Mouse (Mus musculus): Measurements from ENCODE around the gene Cux1. TPM values are rescaled to one million over a fixed set of nuclear protein-coding genes. Genes with fewer than 3 reads are reported as not detected.
A peak's percentile ranks its signal among the peaks of the same experiment; 100 is the strongest.
"Not testable (repeated sequence)": the region's sequence is repeated elsewhere in the genome, so short reads cannot be mapped to it uniquely, and the experiment has no call there.

The Cux1 gene
- total RNA-seq, 2 experiments from 2014 or later: 97.4 to 110 TPM

- DNase-seq: no peak
These were observed 320.8 kb downstream of the Cux1 start, which contains the start of gene Sh2b2 for GRCm38 (mm10) chr5:136246452-136246838. Gene Sh2b2, minus strand, starts transcription at chr5:136246556.

- no peak for DNase-seq
These were observed 321.5 kb downstream of the Cux1 start for GRCm38 (mm10) chr5:136245541-136246451.

DNA sequence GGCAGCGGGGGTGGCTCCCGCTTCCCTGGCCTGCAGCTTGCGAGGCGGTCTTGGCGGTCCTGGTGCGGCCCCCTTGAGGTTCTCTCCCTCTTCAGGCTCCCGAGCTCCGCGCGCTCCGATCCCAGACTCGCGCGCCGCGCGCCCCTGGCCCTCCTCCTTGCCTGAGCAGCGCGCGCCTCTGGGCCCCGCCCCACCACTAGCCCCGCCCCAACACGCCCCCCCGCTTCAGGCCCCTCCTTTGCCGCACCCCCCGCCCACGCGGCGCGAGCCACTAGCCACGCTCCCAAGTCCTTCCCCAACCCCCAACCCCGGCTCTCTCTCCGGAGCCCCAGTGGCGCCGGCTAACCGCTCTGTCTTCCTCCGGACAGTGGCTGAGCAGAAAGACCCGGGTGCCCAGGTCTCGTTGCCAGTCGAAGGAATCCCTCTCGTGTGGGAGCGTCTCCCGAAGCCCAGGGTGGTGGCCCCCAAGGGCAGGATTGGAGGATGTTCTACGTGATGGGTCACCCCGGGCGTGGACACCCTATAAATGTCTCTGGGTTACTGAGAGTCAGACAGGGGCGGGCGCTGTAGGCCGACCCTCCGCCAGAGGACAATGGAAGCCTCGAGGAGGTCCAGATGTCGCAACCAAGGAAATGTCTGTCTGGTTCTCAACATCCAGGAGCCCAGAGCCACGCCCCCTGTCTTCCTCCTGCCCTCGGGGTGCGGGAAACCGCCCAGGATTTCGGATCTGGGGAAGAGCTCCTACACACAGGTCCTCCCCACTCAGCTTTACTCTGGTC, 322.3 kb downstream of the Cux1 start:
- peak; percentile 92 to 93 for DNase-seq

DNA sequence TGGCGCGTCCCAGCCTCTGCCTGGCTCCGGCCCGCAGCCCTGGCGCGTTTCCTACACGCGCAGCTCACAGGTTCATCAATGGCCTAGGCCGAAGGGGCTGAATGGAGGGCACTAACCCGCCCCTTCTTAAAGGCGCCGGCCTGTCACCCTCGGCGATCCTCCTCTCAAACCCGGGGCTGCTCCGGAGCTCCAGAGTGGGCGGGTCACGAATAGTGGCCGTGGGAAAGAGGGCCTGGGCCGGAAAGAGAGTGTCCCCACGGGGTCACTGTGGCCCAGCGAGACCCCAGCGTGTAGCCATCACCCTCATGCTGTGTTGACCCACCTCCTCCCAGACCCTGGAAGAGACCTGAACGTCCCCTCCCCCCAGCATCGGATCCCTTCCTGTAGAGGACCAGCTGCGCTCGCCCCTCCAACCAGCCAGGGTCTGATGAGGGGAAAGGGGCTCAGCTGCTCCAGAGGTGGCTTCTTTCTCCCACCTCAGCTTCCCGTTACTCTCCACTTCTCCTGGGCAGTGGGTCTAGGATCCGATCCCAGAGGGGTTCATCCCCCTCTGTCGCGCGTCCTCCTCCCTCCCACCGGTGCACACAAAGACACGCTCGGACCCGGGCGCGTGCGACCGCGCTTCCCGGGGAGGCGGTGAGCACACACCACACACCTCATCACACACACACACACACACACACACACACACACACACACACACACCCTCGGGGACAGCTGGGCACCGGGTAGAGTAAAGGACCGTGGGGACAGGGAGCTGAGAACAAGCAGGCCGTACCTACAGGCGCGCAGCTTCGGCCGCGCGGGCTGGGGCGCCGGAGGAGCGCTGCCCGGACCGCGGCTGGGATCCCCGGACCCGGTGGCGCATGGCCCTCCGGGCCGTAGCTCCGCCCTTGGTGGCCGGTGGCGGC, 323.2 kb downstream of the Cux1 start:
- peak; percentile 56 to 69 for DNase-seq

DNA sequence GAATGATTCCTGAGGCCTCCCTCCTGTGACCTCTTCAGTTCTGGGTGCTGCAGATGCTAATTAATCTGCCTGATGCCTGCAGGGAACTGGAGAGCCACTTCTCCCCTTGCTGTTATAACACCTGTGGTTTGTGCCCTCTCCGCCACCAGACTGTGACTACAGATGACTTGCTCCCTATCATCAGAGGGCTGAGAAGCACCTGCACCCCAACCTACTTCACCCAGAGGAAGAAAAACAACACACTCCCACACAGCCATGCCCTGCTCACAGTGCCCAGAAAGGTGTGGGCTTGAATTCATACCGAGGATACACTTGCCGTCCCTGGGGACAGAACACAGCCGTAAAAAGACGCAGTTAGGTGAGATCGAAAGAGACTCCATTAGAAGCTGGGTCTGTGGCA, 326.1 kb downstream of the Cux1 start:
- DNase-seq: no peak

- no peak for DNase-seq
These were observed 326.9 kb downstream of the Cux1 start for GRCm38 (mm10) chr5:136240381-136240780.

DNA sequence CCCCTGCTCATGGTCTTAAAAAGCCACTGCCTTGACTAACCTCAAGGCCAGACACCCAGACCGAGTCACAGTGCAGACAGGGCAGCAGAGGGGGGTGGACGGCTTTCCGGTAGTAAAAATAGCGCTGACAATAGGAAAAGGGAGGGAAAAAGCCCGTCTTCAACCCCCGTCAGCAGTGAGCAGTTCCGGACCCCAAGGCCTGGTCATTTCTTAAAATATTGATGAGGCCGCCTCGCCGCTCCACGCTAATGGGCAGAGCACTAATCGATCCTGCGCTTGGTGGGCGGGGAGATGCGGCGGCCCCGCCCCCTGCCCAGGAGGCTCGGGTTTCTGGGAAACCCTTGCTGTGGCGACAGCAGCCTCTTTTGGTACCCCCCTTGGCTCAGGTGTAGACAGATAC, 329.7 kb downstream of the Cux1 start:
- DNase-seq: peak; percentile 20 to 48

DNA sequence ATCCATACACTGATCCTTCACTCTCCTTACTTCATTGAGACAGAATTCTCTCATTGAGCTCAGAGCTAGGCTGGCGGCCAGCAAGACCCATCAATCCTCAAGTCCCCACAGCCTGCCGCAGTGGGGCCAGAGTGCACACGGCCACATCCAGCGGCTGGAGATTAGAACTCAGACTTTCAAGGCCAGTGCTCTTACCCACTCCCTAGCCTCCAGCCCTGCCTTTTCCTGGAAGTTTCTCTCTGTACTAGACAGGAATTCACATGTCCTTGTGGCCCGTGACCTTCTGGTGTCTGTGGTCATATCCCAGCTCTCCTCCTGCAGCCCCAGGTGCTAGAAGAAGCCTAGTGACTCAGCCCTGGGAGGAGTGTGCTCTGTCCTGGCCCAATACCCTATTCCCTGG, 330.7 kb downstream of the Cux1 start:
- DNase-seq: peak; percentile 59 to 74

DNA sequence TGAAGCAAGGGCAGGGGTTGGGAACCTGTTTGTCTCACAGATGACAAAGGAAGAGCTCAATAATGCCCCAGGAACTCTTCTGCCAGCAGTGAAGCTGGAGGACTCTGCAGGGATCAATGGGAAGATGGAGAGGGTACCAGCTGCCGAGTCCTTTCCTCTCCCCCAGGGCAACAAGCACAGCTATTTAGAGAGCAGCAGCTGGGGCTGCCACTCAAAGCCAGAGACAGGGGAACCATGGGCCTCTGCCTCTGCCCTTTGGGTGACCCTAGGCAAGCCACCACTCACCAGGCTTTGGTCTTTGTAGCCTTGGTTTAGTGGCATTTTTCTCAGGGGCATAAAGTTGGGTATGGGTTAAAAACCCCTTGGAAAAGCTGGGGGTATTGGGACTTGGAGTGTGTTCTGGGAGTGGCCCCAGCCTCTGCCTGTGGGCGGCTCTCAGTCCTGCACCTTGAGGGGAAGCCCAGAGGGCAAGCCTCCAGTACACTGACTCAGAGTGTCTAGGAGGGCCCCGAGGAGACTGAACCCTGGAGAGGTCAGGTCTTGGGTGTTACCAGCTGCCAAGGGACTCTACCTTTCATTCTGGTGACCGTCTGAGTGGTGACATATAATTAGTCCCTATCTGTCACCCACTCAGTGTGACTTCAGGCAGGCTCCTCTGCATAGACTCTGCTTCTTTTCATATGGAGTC, 336.8 kb downstream of the Cux1 start:
- DNase-seq: no peak

DNA sequence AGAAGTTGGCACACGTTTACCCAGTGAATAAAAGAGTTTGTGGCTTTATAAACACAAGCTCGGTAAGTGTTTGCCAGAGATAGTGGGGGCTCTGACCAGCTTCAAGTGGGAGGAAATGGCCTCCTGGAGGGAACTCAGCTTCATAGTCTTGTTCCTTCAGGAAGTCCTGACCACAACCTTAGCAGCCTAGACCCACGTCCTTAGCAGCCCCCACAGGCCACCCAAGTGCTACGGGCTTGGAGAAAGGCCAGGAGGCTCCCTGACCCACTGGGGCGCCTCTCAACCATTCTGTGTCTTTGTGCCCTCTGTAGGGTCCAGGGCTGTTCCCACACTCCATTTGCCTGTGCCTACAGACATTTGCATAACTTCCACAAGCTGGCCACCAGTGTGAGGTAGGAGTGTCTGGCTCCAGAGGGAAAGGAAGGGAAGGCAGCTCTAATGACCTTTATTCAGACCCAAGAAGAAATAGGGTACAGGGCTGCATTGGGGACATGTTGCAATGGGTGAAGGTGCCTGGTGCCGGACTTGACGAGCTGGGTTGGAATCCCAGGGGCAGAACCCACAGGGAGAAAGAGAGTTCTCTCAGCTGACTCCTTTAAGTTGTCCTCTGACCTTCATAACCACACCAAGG, 340.9 kb downstream of the Cux1 start:
- DNase-seq: no peak

DNA sequence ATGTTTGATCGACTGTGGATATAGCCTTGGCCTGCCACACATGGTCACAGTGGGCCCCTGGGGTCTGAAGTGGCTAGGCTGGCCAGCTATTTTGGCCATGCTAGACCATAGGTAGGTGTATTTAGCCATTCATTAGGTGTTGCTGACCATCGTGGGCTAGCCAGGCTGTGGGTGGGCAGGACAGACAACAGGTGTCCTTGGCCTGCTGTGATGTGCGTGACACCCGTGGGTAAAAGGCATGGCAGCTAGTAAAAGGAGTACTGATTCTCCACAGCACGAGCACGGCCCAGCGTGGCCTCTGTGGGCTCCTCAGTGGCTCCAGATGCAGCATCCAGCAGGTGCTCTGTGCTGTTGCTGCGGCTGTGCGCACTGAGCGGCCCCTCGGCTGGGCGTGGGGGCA, 348.7 kb downstream of the Cux1 start:
- no peak for DNase-seq

DNA sequence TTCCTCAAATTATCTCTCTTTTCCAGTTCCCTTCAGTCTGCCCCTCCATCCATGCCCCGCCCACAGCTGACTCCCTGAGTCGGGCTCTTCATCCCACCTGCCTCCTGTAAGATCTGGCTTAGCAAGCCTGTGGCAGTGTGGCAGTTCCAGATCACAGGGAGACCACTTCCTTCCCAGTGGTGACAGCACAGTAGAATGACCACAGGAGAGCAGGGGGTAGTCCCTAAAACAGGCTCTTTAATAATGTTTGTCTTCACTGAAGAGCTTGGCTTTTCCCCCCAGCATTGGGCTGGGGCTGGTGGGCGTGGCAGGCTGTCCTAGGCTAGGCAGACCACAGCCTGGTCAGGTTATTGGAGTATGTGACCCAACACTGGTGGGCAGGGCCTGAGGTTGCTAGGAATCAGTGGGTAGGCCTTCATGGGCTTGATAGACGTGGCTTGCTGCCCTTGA, 349.3 kb downstream of the Cux1 start:
- DNase-seq: peak in 1 of 2 experiments; percentile 19

GRCm38 (mm10) chr5:136217004-136217665, 350.2 kb downstream of the Cux1 start:
- peak in 1 of 2 experiments; percentile 24 for DNase-seq

GRCm38 (mm10) chr5:136215958-136216357, 351.3 kb downstream of the Cux1 start:
- peak; percentile 43 to 59 for DNase-seq

DNA sequence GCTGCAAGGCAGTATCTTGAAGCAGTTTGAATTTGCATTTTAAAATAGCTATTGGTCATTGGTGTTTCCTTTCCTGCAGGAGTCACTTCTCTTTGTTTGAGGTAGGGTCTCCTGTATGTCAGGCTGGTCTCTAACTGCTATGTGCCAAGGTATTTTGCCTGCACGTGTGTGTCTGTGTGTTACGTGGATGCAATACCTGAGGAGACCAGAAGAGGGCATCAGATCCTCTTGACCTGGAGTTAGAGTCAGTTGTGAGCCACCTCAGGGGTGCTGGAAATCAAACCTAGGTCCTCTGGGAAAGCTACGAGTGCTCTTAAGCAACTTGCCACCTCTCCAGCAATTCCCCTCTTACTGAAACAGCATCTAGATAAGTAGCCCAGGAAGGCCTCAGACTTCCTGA, 352.1 kb downstream of the Cux1 start:
- no peak for DNase-seq

DNA sequence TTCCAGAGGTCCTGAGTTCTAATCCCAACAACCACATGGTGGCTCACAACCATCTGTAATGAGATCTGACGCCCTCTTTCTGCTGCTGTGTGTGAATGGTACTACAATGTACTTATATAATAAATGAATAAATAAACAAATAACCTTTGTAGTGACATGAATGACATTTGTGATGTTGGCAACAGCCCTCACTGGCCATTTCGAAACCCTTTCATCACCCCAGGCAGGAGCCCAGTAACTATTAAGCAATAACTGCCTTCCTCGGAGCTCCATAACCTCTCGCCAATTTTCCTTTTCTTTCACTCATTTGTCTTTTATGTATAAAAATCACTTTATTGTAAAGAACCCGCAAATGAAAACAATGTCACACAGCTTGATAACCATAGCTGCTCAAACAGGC, 353.6 kb downstream of the Cux1 start:
- DNase-seq: peak in 1 of 2 experiments; percentile 63

DNA sequence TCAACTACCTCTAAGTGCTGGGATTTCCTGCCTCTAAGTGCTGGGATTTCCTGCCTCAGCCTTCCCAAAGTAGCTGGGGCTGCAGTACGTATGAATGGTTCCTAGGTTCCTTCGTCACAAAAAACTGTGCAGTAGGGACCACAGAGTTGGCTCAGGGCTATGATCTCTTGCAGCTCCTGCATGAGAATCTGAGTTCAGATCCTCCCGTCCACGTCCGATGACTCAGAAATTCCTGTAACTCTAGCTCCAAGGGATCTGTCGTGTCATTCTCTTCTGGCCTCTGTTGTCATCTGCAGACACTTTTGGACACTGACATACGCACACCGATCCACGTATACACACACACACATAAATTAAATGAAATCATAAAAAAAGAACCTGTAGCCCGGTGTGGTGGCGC, 354.6 kb downstream of the Cux1 start:
- peak in 1 of 2 experiments; percentile 24 for DNase-seq

DNA sequence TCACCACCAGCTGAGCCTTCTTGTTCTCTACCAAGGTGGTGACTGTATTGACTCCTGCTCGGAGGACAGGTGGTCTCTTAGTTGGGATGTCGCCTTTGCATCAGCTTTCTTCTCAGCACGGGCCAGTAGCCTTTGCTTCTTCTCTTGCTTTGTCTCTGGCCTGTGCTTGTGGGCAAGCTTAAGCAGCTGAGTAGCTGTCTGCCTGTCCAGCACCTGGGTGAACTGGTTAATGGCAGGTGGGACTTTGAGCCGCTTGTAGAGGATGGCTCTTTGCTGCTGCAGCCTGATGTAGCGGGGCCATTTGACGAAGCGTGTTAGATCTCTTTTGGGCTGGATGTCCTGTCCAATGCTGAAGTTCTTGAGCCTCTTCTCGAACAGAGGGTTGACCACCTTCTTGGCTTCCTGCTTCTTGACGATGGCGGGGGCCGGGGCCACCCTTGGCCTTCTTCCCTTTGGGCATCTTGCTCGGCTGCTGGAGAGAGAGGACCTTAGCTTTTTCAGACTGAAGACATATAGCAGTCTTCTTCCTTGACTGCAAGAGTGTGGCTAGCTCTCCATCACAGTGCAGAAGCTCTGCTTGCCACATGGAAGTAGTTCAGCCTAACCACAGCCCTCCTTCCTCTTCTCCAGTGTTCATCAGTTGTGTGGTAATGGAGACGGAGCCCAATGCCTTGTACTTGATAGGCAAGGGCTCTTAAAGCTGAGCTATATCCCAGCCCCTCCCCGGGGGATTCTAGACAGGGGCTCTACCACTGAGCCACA, 355.8 kb downstream of the Cux1 start:
- not testable (repeated sequence) for DNase-seq

- DNase-seq: no peak
These were observed 356.7 kb downstream of the Cux1 start for GRCm38 (mm10) chr5:136210549-136210948.

Data from adrenal gland, postnatal 36 days (tissue).